In genomic region chr11:88860641-88861040, GRCm38 (mm10) we compare ENCODE assay signal across 27 mouse cellular contexts. TPM values are rescaled to one million over a fixed set of nuclear protein-coding genes. Genes with fewer than 3 reads are reported as not detected.
DNase-seq lines count a peak whose midpoint lies in the region; ATAC-seq and TF ChIP-seq lines count a peak whose summit lies in the region.
"Had no signal": no experiment of that assay in that cellular context is flagged by ENCODE, and none has a peak within 500 bp of the region (broad histone marks: within the 10 kb centered on the region; RNA-seq: fewer than 3 reads in every experiment).

No protein-coding gene starts in this region.

- H3K4me3 ChIP-seq in heart, embryonic 12.5 days = no peak overlapping the region
- no peak overlapping the region for H3K4me3 ChIP-seq in intestine, embryonic 16.5 days (ENCODE audit: low read length)
- H3K4me3 ChIP-seq in intestine, embryonic 15.5 days (replicated peaks) = no peak overlapping the region
- H3K4me3 ChIP-seq in myocyte = no peak overlapping the region
- H3K4me3 ChIP-seq: embryonic facial prominence, embryonic 13.5 days; forebrain, embryonic 10.5 days; forebrain, embryonic 15.5 days; heart, embryonic 10.5 days; limb, embryonic 12.5 days; liver, embryonic 15.5 days; neural tube, embryonic 15.5 days had no signal

- H3K27me3 ChIP-seq in heart, embryonic 12.5 days (replicated peaks) = no peaks in the 10 kb centered on the region
- H3K27me3 ChIP-seq in intestine, embryonic 16.5 days (replicated peaks; ENCODE audit: control insufficient read depth, insufficient read depth, low read length) = no peaks in the 10 kb centered on the region
- H3K27me3 ChIP-seq in intestine, embryonic 15.5 days (replicated peaks) = no peaks in the 10 kb centered on the region
- no peaks in the 10 kb centered on the region for H3K27me3 ChIP-seq in myocyte (ENCODE audit: control insufficient read depth, insufficient read depth, insufficient read length)
- H3K27me3 ChIP-seq: forebrain, embryonic 15.5 days; neural tube, embryonic 15.5 days; Patski had no signal

- peaks cover 62% of the 10 kb centered on the region for H3K79me2 ChIP-seq in myocyte (ENCODE audit: control insufficient read depth, insufficient read depth)

- peak; percentile 41 to 57 for DNase-seq in cerebellum, adult 18-20 months
- DNase-seq in heart, postnatal 4 days = no peak
- no peak for DNase-seq in kidney, adult 8-10 months
- DNase-seq: adrenal gland, postnatal 10 days; kidney, adult 9 months; kidney, postnatal 14 days; layer of hippocampus, adult 9-11 months; lung, postnatal 14 days; midbrain, embryonic 14.5 days; retina, postnatal 1 day; right cerebral cortex, postnatal 14 days; thymus, postnatal 4 days had no signal

- peaks cover 60% of the 10 kb centered on the region for H3K4me1 ChIP-seq in heart, embryonic 12.5 days (replicated peaks)
- peaks cover 32% of the 10 kb centered on the region for H3K4me1 ChIP-seq in intestine, embryonic 16.5 days (ENCODE audit: control insufficient read depth, insufficient read depth, low read length)
- peaks cover 27% of the 10 kb centered on the region for H3K4me1 ChIP-seq in intestine, embryonic 15.5 days (replicated peaks)

- H3K4me2 ChIP-seq in heart, embryonic 12.5 days = no peak overlapping the region
- no peak overlapping the region for H3K4me2 ChIP-seq in intestine, embryonic 16.5 days (ENCODE audit: low read depth, low read length)
- no peak overlapping the region for H3K4me2 ChIP-seq in intestine, embryonic 15.5 days (replicated peaks)
- no peak overlapping the region for H3K4me2 ChIP-seq in myocyte (ENCODE audit: low read depth)
- H3K4me2 ChIP-seq: embryonic facial prominence, embryonic 13.5 days; forebrain, embryonic 15.5 days; limb, embryonic 12.5 days; liver, embryonic 15.5 days; lung, embryonic 14.5 days; neural tube, embryonic 15.5 days had no signal

- no peak for ATAC-seq in cerebellum, adult (ENCODE audit: insufficient number of reproducible peaks, low FRiP score, low TSS enrichment)
- no peak for ATAC-seq in heart, embryonic 12.5 days (ENCODE audit: insufficient number of reproducible peaks, low FRiP score)
- ATAC-seq in intestine, embryonic 16.5 days = no peak
- no peak for ATAC-seq in intestine, embryonic 15.5 days
- ATAC-seq: forebrain, embryonic 15.5 days; hindbrain, embryonic 16.5 days; Patski had no signal

- no peak overlapping the region for H3ac ChIP-seq in myocyte (ENCODE audit: control insufficient read depth, insufficient read length)

- peak overlapping the region; percentile 13; the same call in 1 of the 2 replicates for H3K9ac ChIP-seq in heart, embryonic 12.5 days
- peak overlapping the region; percentile 37; the same call in 1 of the 2 replicates for H3K9ac ChIP-seq in intestine, embryonic 16.5 days (ENCODE audit: low read depth, low read length)
- H3K9ac ChIP-seq in intestine, embryonic 15.5 days = no peak overlapping the region
- H3K9ac ChIP-seq: embryonic facial prominence, embryonic 13.5 days; forebrain, embryonic 15.5 days; limb, embryonic 12.5 days; liver, embryonic 15.5 days; lung, embryonic 14.5 days; neural tube, embryonic 15.5 days had no signal

- peak overlapping the region; percentile 28; the same call in 1 of the 2 replicates for H3K27ac ChIP-seq in heart, embryonic 12.5 days (ENCODE audit: poor library complexity, severe bottlenecking)
- no peak overlapping the region for H3K27ac ChIP-seq in intestine, embryonic 16.5 days (ENCODE audit: low read length)
- H3K27ac ChIP-seq in intestine, embryonic 15.5 days = no peak overlapping the region
- H3K27ac ChIP-seq: embryonic facial prominence, embryonic 13.5 days; forebrain, embryonic 10.5 days; forebrain, embryonic 15.5 days; heart, embryonic 10.5 days; limb, embryonic 12.5 days; liver, embryonic 15.5 days; neural tube, embryonic 15.5 days had no signal

- 74% methylated on average over 3 of the region's 3 CpGs for WGBS in heart, embryonic 12.5 days
- WGBS in intestine, embryonic 16.5 days = 91% methylated on average over 3 of the region's 3 CpGs
- 77% methylated on average over 3 of the region's 3 CpGs for WGBS in intestine, embryonic 15.5 days

- H3K9me3 ChIP-seq in heart, embryonic 12.5 days (replicated peaks) = no peaks in the 10 kb centered on the region
- no peaks in the 10 kb centered on the region for H3K9me3 ChIP-seq in intestine, embryonic 16.5 days (ENCODE audit: control insufficient read depth, low read length)
- no peaks in the 10 kb centered on the region for H3K9me3 ChIP-seq in intestine, embryonic 15.5 days
- H3K9me3 ChIP-seq: embryonic facial prominence, embryonic 13.5 days; forebrain, embryonic 10.5 days; forebrain, embryonic 15.5 days; heart, embryonic 10.5 days; limb, embryonic 12.5 days; liver, embryonic 15.5 days; neural tube, embryonic 15.5 days had no signal

- no peaks in the 10 kb centered on the region for H3K36me3 ChIP-seq in heart, embryonic 12.5 days
- no peaks in the 10 kb centered on the region; the same call in 1 of the 2 replicates for H3K36me3 ChIP-seq in intestine, embryonic 16.5 days (ENCODE audit: control insufficient read depth, insufficient read depth, low read length)
- no peaks in the 10 kb centered on the region for H3K36me3 ChIP-seq in intestine, embryonic 15.5 days
- no peaks in the 10 kb centered on the region for H3K36me3 ChIP-seq in myocyte (ENCODE audit: control insufficient read depth, insufficient read depth)
- H3K36me3 ChIP-seq: embryonic facial prominence, embryonic 13.5 days; forebrain, embryonic 10.5 days; forebrain, embryonic 15.5 days; heart, embryonic 10.5 days; limb, embryonic 12.5 days; liver, embryonic 15.5 days; neural tube, embryonic 15.5 days had no signal

- no peak for TF ChIP-seq POLR2A in myocyte (IDR thresholded peaks at IDR 0.05; ENCODE audit: insufficient read length, low read depth)

TF ChIP-seq in myocyte, 11 proteins besides CTCF, POLR2A, EP300 and RAD21:
- TF ChIP-seq CEBPB (IDR thresholded peaks at IDR 0.05; ENCODE audit: insufficient read depth, poor library complexity, severe bottlenecking) (no peak), REST (IDR thresholded peaks at IDR 0.05; ENCODE audit: insufficient read depth, insufficient read length) (no peak), MYOD1 (IDR thresholded peaks at IDR 0.05; ENCODE audit: control insufficient read depth in 1 of 3, insufficient read length in 2 of 3, low read depth in 2 of 3) (peak in 2 of 3 experiments; percentile 41 to 76), MAX (IDR thresholded peaks at IDR 0.05; ENCODE audit: low read depth) (no peak), SRF (IDR thresholded peaks at IDR 0.05; ENCODE audit: control insufficient read depth, insufficient read length, low read depth) (no peak), MYOG (IDR thresholded peaks at IDR 0.05; ENCODE audit: control insufficient read depth in 1 of 3, insufficient read depth in 1 of 3, insufficient read length in 2 of 3, low read depth in 2 of 3) (peak in 2 of 3 experiments; percentile 7 to 53)
TF ChIP-seq in myocyte: peak in this region for 2.

RNA-seq across cellular contexts. Expression of gene Akap1, which starts 3.7 kb away (rescaled TPM):
- polyA plus RNA-seq in heart, embryonic 12.5 days (2016; fragmentation: Nextera tagmentation; extraction: Ambion mirVana) = 34.1 and 38.9 TPM in 2 replicates
- 100 to 1,000 TPM; 105 TPM for total RNA-seq in heart, postnatal 4 days (2021)
- polyA plus RNA-seq in intestine, embryonic 16.5 days (2015; fragmentation: Nextera tagmentation; extraction: Ambion mirVana) = 27.5 and 28.7 TPM in 2 replicates
- 27.8 and 28.3 TPM in 2 replicates for polyA plus RNA-seq in intestine, embryonic 15.5 days (2015; fragmentation: Nextera tagmentation; extraction: Ambion mirVana)
- polyA plus RNA-seq in myocyte (2012; fragmentation: generic; extraction: Trizol) = 25.4 TPM

Comparison
In these comparisons a context has a peak if more than half of its experiments do, and no peak if none do; other contexts are left out.
1. DNase-seq: peak in cerebellum, adult 18-20 months (2 of 2); none in heart, postnatal 4 days (single experiment) and kidney, adult 8-10 months (0 of 2).